Mouse (Mus musculus) CD8-positive naive resting alpha-beta T cell, adult 2 months (primary cell): ENCODE results near the gene Lhx8.

Experiments
- DNase-seq, 2 experiments: peaks; one replicate each; pipeline ENCODE4 v3.0.0; 2022; ENCODE audit warnings: low read depth in 2 of 2, low spot score in 2 of 2

The Lhx8 gene

GRCm38 (mm10) chr3:154330181-154331002 is at the start of gene Lhx8:
TSS of gene Lhx8 (minus strand) at chr3:154330659.
- DNase-seq: no peak

GRCm38 (mm10) chr3:154373536-154373935 is 43.1 kb upstream of the Lhx8 start:
- DNase-seq: no peak

- no peak for DNase-seq
These were observed 42.2 kb upstream of the Lhx8 start for GRCm38 (mm10) chr3:154372688-154373087.

- no peak for DNase-seq
These were observed 36.9 kb upstream of the Lhx8 start for GRCm38 (mm10) chr3:154367327-154367726.

- no peak for DNase-seq
These were observed 34.2 kb upstream of the Lhx8 start for GRCm38 (mm10) chr3:154364604-154365209.

GRCm38 (mm10) chr3:154363507-154363906 is 33.0 kb upstream of the Lhx8 start:
- DNase-seq: no peak

GRCm38 (mm10) chr3:154359231-154359630 is 28.8 kb upstream of the Lhx8 start:
- no peak for DNase-seq

- no peak for DNase-seq
These were observed 9.9 kb upstream of the Lhx8 start for GRCm38 (mm10) chr3:154340294-154340914.

GRCm38 (mm10) chr3:154339649-154340260 is 9.3 kb upstream of the Lhx8 start:
- DNase-seq: no peak

GRCm38 (mm10) chr3:154334806-154335205 is 4.3 kb upstream of the Lhx8 start:
- DNase-seq: no peak

GRCm38 (mm10) chr3:154333401-154333999 is 3.0 kb upstream of the Lhx8 start:
- no peak for DNase-seq

GRCm38 (mm10) chr3:154332941-154333340 is 2.5 kb upstream of the Lhx8 start:
- no peak for DNase-seq

GRCm38 (mm10) chr3:154332213-154332530 is 1.7 kb upstream of the Lhx8 start:
- DNase-seq: no peak

GRCm38 (mm10) chr3:154331506-154332212 is 1.2 kb upstream of the Lhx8 start:
- no peak for DNase-seq

GRCm38 (mm10) chr3:154331003-154331340 is 513 bp upstream of the Lhx8 start:
- no peak for DNase-seq

GRCm38 (mm10) chr3:154329323-154330180 is 907 bp downstream of the Lhx8 start:
- no peak for DNase-seq

- no peak for DNase-seq
These were observed 1.6 kb downstream of the Lhx8 start for GRCm38 (mm10) chr3:154328721-154329322.

- no peak for DNase-seq
These were observed 2.4 kb downstream of the Lhx8 start for GRCm38 (mm10) chr3:154327883-154328720.
